Mouse (Mus musculus) midbrain, embryonic 15.5 days (tissue): ENCODE measurements around the gene Gga1. TPM values are rescaled to one million over a fixed set of nuclear protein-coding genes. Genes with fewer than 3 reads are reported as not detected.

ENCODE experiments used
- ATAC-seq: fragments of 200-750 bp; cut with Nextera tagmentation; replicated peaks from 2 replicates; pipeline ENCODE4 v1.8.0; 2017; ENCODE audit warnings: moderate TSS enrichment
- H3K27ac ChIP-seq: fragments of 300-500 bp; sonication (generic); 2 replicates; pipeline ENCODE4 v1.5.1; 2015; ENCODE audit warnings: mild to moderate bottlenecking, inconsistent platforms
- H3K27me3 ChIP-seq: fragments of 300-500 bp; sonication (generic); replicated peaks from 2 replicates; pipeline ENCODE4 v1.6.1; 2015; ENCODE audit warnings: inconsistent platforms
- H3K36me3 ChIP-seq: fragments of 300-500 bp; sonication (generic); replicated peaks from 2 replicates; pipeline ENCODE4 v1.6.1; 2015; ENCODE audit warnings: inconsistent platforms
- H3K4me1 ChIP-seq: fragments of 300-500 bp; sonication (generic); 2 replicates; pipeline ENCODE4 v1.6.1; 2015; ENCODE audit warnings: inconsistent platforms
- H3K4me2 ChIP-seq: fragments of 300-500 bp; sonication (generic); 2 replicates; pipeline ENCODE4 v1.6.1; 2015; ENCODE audit warnings: inconsistent platforms, mild to moderate bottlenecking, moderate library complexity
- H3K4me3 ChIP-seq: fragments of 300-500 bp; sonication (generic); 2 replicates; pipeline ENCODE4 v1.5.1; 2015; ENCODE audit warnings: mild to moderate bottlenecking, inconsistent platforms
- H3K9ac ChIP-seq: fragments of 300-500 bp; sonication (generic); 2 replicates; pipeline ENCODE4 v1.6.1; 2015; ENCODE audit warnings: mild to moderate bottlenecking, inconsistent platforms
- H3K9me3 ChIP-seq: fragments of 300-500 bp; sonication (generic); 2 replicates; pipeline ENCODE4 v1.6.1; 2016; ENCODE audit warnings: inconsistent platforms
- WGBS: fragments of 180-500 bp; shearing (Covaris S2); methylation state at CpG from one replicate; pipeline ENCODE4 v1.1.7; 2015; ENCODE audit warnings: mixed read lengths; 5-methylcytosine and 5-hydroxymethylcytosine counted together
- polyA plus RNA-seq: library from polyadenylated mRNA; unstranded; fragments of >200 nt; fragmentation: Nextera tagmentation; extraction: Ambion mirVana; gene quantifications from 2 replicates; pipeline ENCODE4 v1.2.1, GENCODE M21; 2015

Gga1 gene
- polyA plus RNA-seq, 1 experiment from 2014 or later, result 50.8 TPM

GRCm38 (mm10) chr15:78849485-78849884 is 27.5 kb upstream of the Gga1 start:
- H3K4me2 ChIP-seq, result no peak overlapping the region
- no peaks in the 10 kb centered on the region for H3K9me3 ChIP-seq
- no peak overlapping the region for H3K4me3 ChIP-seq
- H3K4me1 ChIP-seq, result peaks cover 11% of the 10 kb centered on the region; the same call in 1 of the 2 replicates
- no peak for ATAC-seq
- no peak overlapping the region for H3K9ac ChIP-seq
- H3K27ac ChIP-seq, result no peak overlapping the region
- 88% methylated on average over 12 of the region's 12 CpGs for WGBS
- H3K27me3 ChIP-seq, result peaks cover 3% of the 10 kb centered on the region
- no peaks in the 10 kb centered on the region for H3K36me3 ChIP-seq

- no peaks in the 10 kb centered on the region for H3K9me3 ChIP-seq
- ATAC-seq, result no peak
Measured at GRCm38 (mm10) chr15:78850059-78850824, 26.7 kb upstream of the Gga1 start.

GRCm38 (mm10) chr15:78850944-78851343 is 26.0 kb upstream of the Gga1 start:
- Histone ChIP-seq H3K4me2 (no peak overlapping the region), H3K4me1 (0 out of 2 replicates have a peak, but pooled peaks cover 3% of the 10 kb centered on the region), H3K4me3 (no peak overlapping the region), H3K9me3 (no peaks in the 10 kb centered on the region), H3K9ac (no peak overlapping the region), H3K27ac (no peak overlapping the region), H3K36me3 (no peaks in the 10 kb centered on the region), H3K27me3 (no peaks in the 10 kb centered on the region; the same call in 1 of the 2 replicates)
- ATAC-seq, result no peak
- WGBS, result 81% methylated on average over 6 of the region's 6 CpGs

More at GRCm38 (mm10) chr15:78850059-78850824, 26.7 kb upstream of the Gga1 start:
- no peak overlapping the region for H3K9ac ChIP-seq
- H3K4me3 ChIP-seq, result no peak overlapping the region
- H3K27me3 ChIP-seq, result no peaks in the 10 kb centered on the region; the same call in 1 of the 2 replicates
- no peaks in the 10 kb centered on the region for H3K36me3 ChIP-seq
- H3K27ac ChIP-seq, result no peak overlapping the region
- no peak overlapping the region for H3K4me2 ChIP-seq
- peaks cover 6% of the 10 kb centered on the region; the same call in 1 of the 2 replicates for H3K4me1 ChIP-seq
- WGBS, result 66% methylated on average over 14 of the region's 15 CpGs

- no peak overlapping the region for H3K4me2 ChIP-seq
- H3K9ac ChIP-seq, result no peak overlapping the region; the same call in 1 of the 2 replicates
- 16% methylated on average over 13 of the region's 13 CpGs for WGBS
Measured at GRCm38 (mm10) chr15:78851505-78852153, 25.4 kb upstream of the Gga1 start.

GRCm38 (mm10) chr15:78855303-78855965 is 21.6 kb upstream of the Gga1 start, which contains the start of gene Lgals2:
Lgals2 (minus strand) TSS chr15:78855529.
- no peaks in the 10 kb centered on the region for H3K9me3 ChIP-seq
- 72% methylated on average over 8 of the region's 8 CpGs for WGBS
- H3K4me3 ChIP-seq, result no peak within 1 kb of the TSS
- 0 out of 2 replicates have a peak, but pooled peaks cover 3% of the 10 kb centered on the region for H3K4me1 ChIP-seq
- ATAC-seq, result no peak
- H3K4me2 ChIP-seq, result no peak within 1 kb of the TSS
- H3K27ac ChIP-seq, result no peak within 1 kb of the TSS
- no peaks in the 10 kb centered on the region for H3K36me3 ChIP-seq
- no peak within 1 kb of the TSS for H3K9ac ChIP-seq
- H3K27me3 ChIP-seq, result no peaks in the 10 kb centered on the region

More at GRCm38 (mm10) chr15:78851505-78852153, 25.4 kb upstream of the Gga1 start:
- ATAC-seq, result peak; percentile 72
- Histone ChIP-seq H3K4me1 (0 out of 2 replicates have a peak, but pooled peaks cover 3% of the 10 kb centered on the region), H3K4me3 (no peak overlapping the region), H3K9me3 (no peaks in the 10 kb centered on the region), H3K27ac (no peak overlapping the region), H3K27me3 (no peaks in the 10 kb centered on the region; the same call in 1 of the 2 replicates), H3K36me3 (no peaks in the 10 kb centered on the region)

- 82% methylated on average over 7 of the region's 7 CpGs for WGBS
- H3K4me3 ChIP-seq, result no peak overlapping the region
- no peak overlapping the region for H3K9ac ChIP-seq
- H3K27ac ChIP-seq, result no peak overlapping the region
- no peaks in the 10 kb centered on the region for H3K4me1 ChIP-seq
- no peaks in the 10 kb centered on the region for H3K9me3 ChIP-seq
- H3K4me2 ChIP-seq, result no peak overlapping the region
- no peak for ATAC-seq
- H3K36me3 ChIP-seq, result no peaks in the 10 kb centered on the region
- H3K27me3 ChIP-seq, result no peaks in the 10 kb centered on the region
Measured at GRCm38 (mm10) chr15:78857009-78857408, 20.0 kb upstream of the Gga1 start.

GRCm38 (mm10) chr15:78859311-78859710 is 17.7 kb upstream of the Gga1 start:
- Histone ChIP-seq H3K9ac (no peak overlapping the region), H3K4me2 (no peak overlapping the region), H3K4me3 (no peak overlapping the region), H3K36me3 (no peaks in the 10 kb centered on the region), H3K27me3 (no peaks in the 10 kb centered on the region), H3K9me3 (no peaks in the 10 kb centered on the region), H3K4me1 (no peaks in the 10 kb centered on the region), H3K27ac (no peak overlapping the region)
- no peak for ATAC-seq
- WGBS, result 83% methylated on average over 4 of the region's 4 CpGs

GRCm38 (mm10) chr15:78859714-78860113 is 17.3 kb upstream of the Gga1 start:
- no peak for ATAC-seq

GRCm38 (mm10) chr15:78862280-78862679 is 14.7 kb upstream of the Gga1 start:
- Histone ChIP-seq H3K36me3 (no peaks in the 10 kb centered on the region), H3K27me3 (no peaks in the 10 kb centered on the region)
- WGBS, result 81% methylated on average over 5 of the region's 5 CpGs

More at GRCm38 (mm10) chr15:78859714-78860113, 17.3 kb upstream of the Gga1 start:
- Histone ChIP-seq H3K27me3 (no peaks in the 10 kb centered on the region), H3K4me3 (no peak overlapping the region), H3K4me2 (no peak overlapping the region), H3K4me1 (no peaks in the 10 kb centered on the region), H3K9me3 (no peaks in the 10 kb centered on the region), H3K9ac (no peak overlapping the region), H3K36me3 (no peaks in the 10 kb centered on the region), H3K27ac (no peak overlapping the region)
- WGBS, result 78% methylated on average over 6 of the region's 6 CpGs

GRCm38 (mm10) chr15:78863154-78863553 is 13.8 kb upstream of the Gga1 start:
- H3K9me3 ChIP-seq, result no peaks in the 10 kb centered on the region
- no peaks in the 10 kb centered on the region for H3K4me1 ChIP-seq
- no peak overlapping the region for H3K4me3 ChIP-seq
- WGBS, result 73% methylated on average over 2 of the region's 2 CpGs
- H3K27me3 ChIP-seq, result no peaks in the 10 kb centered on the region
- no peak overlapping the region for H3K9ac ChIP-seq
- no peak for ATAC-seq
- H3K27ac ChIP-seq, result no peak overlapping the region
- H3K4me2 ChIP-seq, result no peak overlapping the region
- H3K36me3 ChIP-seq, result no peaks in the 10 kb centered on the region

More at GRCm38 (mm10) chr15:78862280-78862679, 14.7 kb upstream of the Gga1 start:
- Histone ChIP-seq H3K9me3 (no peaks in the 10 kb centered on the region), H3K9ac (no peak overlapping the region), H3K4me2 (no peak overlapping the region), H3K4me3 (no peak overlapping the region), H3K4me1 (no peaks in the 10 kb centered on the region), H3K27ac (no peak overlapping the region)
- no peak for ATAC-seq

- H3K9me3 ChIP-seq, result no peaks in the 10 kb centered on the region
- H3K36me3 ChIP-seq, result no peaks in the 10 kb centered on the region
- H3K4me2 ChIP-seq, result no peak overlapping the region
- no peak overlapping the region for H3K4me3 ChIP-seq
- no peak overlapping the region for H3K9ac ChIP-seq
- no peaks in the 10 kb centered on the region for H3K27me3 ChIP-seq
- H3K4me1 ChIP-seq, result no peaks in the 10 kb centered on the region
- no peak for ATAC-seq
- H3K27ac ChIP-seq, result no peak overlapping the region
- 55% methylated on average over 13 of the region's 13 CpGs for WGBS
Measured at GRCm38 (mm10) chr15:78863852-78864253, 13.1 kb upstream of the Gga1 start.

- no peak overlapping the region for H3K4me3 ChIP-seq
- peak; percentile 66; the same call in 1 of the 2 replicates for ATAC-seq
- no peaks in the 10 kb centered on the region for H3K36me3 ChIP-seq
- H3K4me1 ChIP-seq, result no peaks in the 10 kb centered on the region; the same call in 1 of the 2 replicates
- H3K9ac ChIP-seq, result no peak overlapping the region
- H3K4me2 ChIP-seq, result no peak overlapping the region
- peak overlapping the region; percentile 51 for H3K27ac ChIP-seq
- H3K9me3 ChIP-seq, result no peaks in the 10 kb centered on the region
- 18% methylated on average over 9 of the region's 9 CpGs for WGBS
- no peaks in the 10 kb centered on the region for H3K27me3 ChIP-seq
Measured at GRCm38 (mm10) chr15:78868398-78868797, 8.6 kb upstream of the Gga1 start.
